25 mouse cellular contexts compared by ENCODE assay signal in genomic region chr11:59937023-59937422, GRCm38 (mm10). TPM values are rescaled to one million over a fixed set of nuclear protein-coding genes. Genes with fewer than 3 reads are reported as not detected.
DNase-seq lines count a peak whose midpoint lies in the region.
"Had no signal": no experiment of that assay in that cellular context is flagged by ENCODE, and none has a peak within 500 bp of the region (broad histone marks: within the 10 kb centered on the region; RNA-seq: fewer than 3 reads in every experiment).

No protein-coding gene starts in this region.

- H3K27ac ChIP-seq in midbrain, embryonic 10.5 days (replicated peaks): no peak overlapping the region
- H3K27ac ChIP-seq: embryonic facial prominence, embryonic 12.5 days; forebrain, embryonic 12.5 days; forebrain, embryonic 15.5 days; heart, embryonic 15.5 days; hindbrain, embryonic 10.5 days; hindbrain, embryonic 13.5 days; intestine, embryonic 15.5 days had no signal

- no peaks in the 10 kb centered on the region for H3K9me3 ChIP-seq in midbrain, embryonic 10.5 days (replicated peaks)
- H3K9me3 ChIP-seq: forebrain, embryonic 12.5 days; forebrain, embryonic 15.5 days; G1E; heart, embryonic 15.5 days; hindbrain, embryonic 10.5 days; hindbrain, embryonic 13.5 days; intestine, embryonic 15.5 days had no signal

- peak; percentile 70 for DNase-seq in adrenal gland, postnatal 10 days
- no peak for DNase-seq in adrenal gland, adult 8-10 months
- peak; percentile 42 for DNase-seq in ovary, postnatal 36 days (ENCODE audit: low spot score)
- DNase-seq in ovary, postnatal 14 days (ENCODE audit: low spot score): no peak
- peak; percentile 62 for DNase-seq in adipocyte (ENCODE audit: low spot score)
- no peak for DNase-seq in midbrain, embryonic 10.5 days (ENCODE audit: low spot score)
- DNase-seq: B cell, adult 2 months; cerebellum, adult 18-20 months; cerebellum, adult 9-10 months; cerebellum, postnatal 14 days; gastrocnemius, postnatal 25 days; heart, adult 18-20 months; heart, postnatal 10 days; heart, postnatal 36 days; kidney, adult 11 months had no signal

- 84% methylated on average over 3 of the region's 3 CpGs for WGBS in midbrain, embryonic 10.5 days

- H3K36me3 ChIP-seq in midbrain, embryonic 10.5 days: no peaks in the 10 kb centered on the region
- H3K36me3 ChIP-seq: embryonic facial prominence, embryonic 12.5 days; forebrain, embryonic 12.5 days; forebrain, embryonic 15.5 days; G1E; heart, embryonic 12.5 days; heart, embryonic 15.5 days; hindbrain, embryonic 10.5 days; hindbrain, embryonic 13.5 days; intestine, embryonic 15.5 days had no signal

- no peak overlapping the region for H3K4me3 ChIP-seq in midbrain, embryonic 10.5 days
- H3K4me3 ChIP-seq: embryonic facial prominence, embryonic 12.5 days; erythroblast, embryonic 14.5 days; forebrain, embryonic 12.5 days; forebrain, embryonic 15.5 days; heart, embryonic 12.5 days; heart, embryonic 15.5 days; hindbrain, embryonic 10.5 days; hindbrain, embryonic 13.5 days; intestine, embryonic 15.5 days had no signal

- 0 out of 2 replicates have a peak, but pooled peaks cover 6% of the 10 kb centered on the region for H3K4me1 ChIP-seq in midbrain, embryonic 10.5 days
- H3K4me1 ChIP-seq: embryonic facial prominence, embryonic 12.5 days; forebrain, embryonic 12.5 days; forebrain, embryonic 15.5 days had no signal

- 0 out of 2 replicates have a peak, but pooled peaks cover 4% of the 10 kb centered on the region for H3K27me3 ChIP-seq in midbrain, embryonic 10.5 days (ENCODE audit: low read depth, poor library complexity, severe bottlenecking)
- H3K27me3 ChIP-seq: forebrain, embryonic 12.5 days; forebrain, embryonic 15.5 days; heart, embryonic 15.5 days; intestine, embryonic 15.5 days had no signal

RNA-seq across cellular contexts. Expression of gene Med9, which starts 11.0 kb away (rescaled TPM):
- total RNA-seq in adrenal gland, postnatal 10 days (2021): 10 to 100 TPM; 30.0 to 31.7 TPM
- total RNA-seq in adrenal gland, adult 8-10 months (2022): 10 to 100 TPM; 29.4 to 39.1 (median 33.2) TPM
- polyA plus RNA-seq in midbrain, embryonic 10.5 days (2016; fragmentation: Nextera tagmentation; extraction: Ambion mirVana): 51.2 and 55.9 TPM in 2 replicates

RNA-seq across cellular contexts. Expression of gene Rasd1, which starts 27.7 kb away (rescaled TPM):
- total RNA-seq in adrenal gland, postnatal 10 days (2021): 10 to 100 TPM; 36.7 to 62.2 TPM
- 10 to 100 TPM; 19.1 to 34.7 (median 26.7) TPM for total RNA-seq in adrenal gland, adult 8-10 months (2022)
- polyA plus RNA-seq in midbrain, embryonic 10.5 days (2016; fragmentation: Nextera tagmentation; extraction: Ambion mirVana): 1.7 TPM in 2 replicates
- polyA plus RNA-seq: erythroblast, embryonic 14.5 days; G1E had no signal

Comparison
In these comparisons a context has a peak if more than half of its experiments do, and no peak if none do; other contexts are left out.
1. DNase-seq: peak in adrenal gland, postnatal 10 days (single experiment), ovary, postnatal 36 days (single experiment) and adipocyte (single experiment); none in adrenal gland, adult 8-10 months (single experiment), ovary, postnatal 14 days (single experiment) and midbrain, embryonic 10.5 days (single experiment).